ENCODE assay signal across 9 mouse cellular contexts in genomic region chr1:74000191-74000651, GRCm38 (mm10).
DNase-seq lines count a peak whose midpoint lies in the region; ATAC-seq and TF ChIP-seq lines count a peak whose summit lies in the region.
"Had no signal": no experiment of that assay in that cellular context is flagged by ENCODE, and none has a peak within 500 bp of the region (broad histone marks: within the 10 kb centered on the region; RNA-seq: fewer than 3 reads in every experiment).

No protein-coding gene starts in this region.

- peaks cover 8% of the 10 kb centered on the region for H3K79me2 ChIP-seq in myocyte (ENCODE audit: control insufficient read depth, insufficient read depth)

- no peaks in the 10 kb centered on the region for H3K9me3 ChIP-seq in heart, embryonic 12.5 days (replicated peaks)
- H3K9me3 ChIP-seq: neural tube, embryonic 12.5 days had no signal

- WGBS in heart, embryonic 12.5 days, result 8% methylated on average over 5 of the region's 5 CpGs

- H3K27me3 ChIP-seq in heart, embryonic 12.5 days (replicated peaks), result no peaks in the 10 kb centered on the region
- H3K27me3 ChIP-seq in myocyte (ENCODE audit: control insufficient read depth, insufficient read depth, insufficient read length), result no peaks in the 10 kb centered on the region
- H3K27me3 ChIP-seq: neural tube, embryonic 12.5 days had no signal

- DNase-seq in retina, postnatal 1 day, result peak; percentile 23
- DNase-seq in retina, embryonic 14.5 days (ENCODE audit: low spot score), result no peak
- DNase-seq in kidney, postnatal 4 days, result peak; percentile 58 to 70
- DNase-seq in cerebellum, adult 9-10 months, result no peak
- DNase-seq in urinary bladder, adult 2 months (ENCODE audit: low spot score), result no peak

- peaks cover 23% of the 10 kb centered on the region for H3K36me3 ChIP-seq in heart, embryonic 12.5 days
- H3K36me3 ChIP-seq in myocyte (ENCODE audit: control insufficient read depth, insufficient read depth), result peaks cover 7% of the 10 kb centered on the region
- H3K36me3 ChIP-seq: neural tube, embryonic 12.5 days had no signal

- H3K4me2 ChIP-seq in heart, embryonic 12.5 days, result 0 out of 2 replicates have a peak overlapping the region, but pooled peaks have one; percentile 12
- H3K4me2 ChIP-seq in myocyte (ENCODE audit: low read depth), result peak overlapping the region; percentile 55
- H3K4me2 ChIP-seq: neural tube, embryonic 12.5 days had no signal

- peak; percentile 72 for ATAC-seq in heart, embryonic 12.5 days (ENCODE audit: insufficient number of reproducible peaks, low FRiP score)
- no peak for ATAC-seq in monocyte, adult 5-6 weeks (replicated peaks; ENCODE audit: insufficient number of reproducible peaks, low FRiP score, low TSS enrichment, poor library complexity, severe bottlenecking)

- H3K9ac ChIP-seq in heart, embryonic 12.5 days, result peak overlapping the region; percentile 31
- H3K9ac ChIP-seq: neural tube, embryonic 12.5 days had no signal

- H3K4me1 ChIP-seq in heart, embryonic 12.5 days (replicated peaks), result peaks cover 98% of the 10 kb centered on the region

- no peak overlapping the region for H3K4me3 ChIP-seq in heart, embryonic 12.5 days
- no peak overlapping the region for H3K4me3 ChIP-seq in myocyte
- H3K4me3 ChIP-seq: neural tube, embryonic 12.5 days had no signal

- no peak for TF ChIP-seq POLR2A in myocyte (IDR thresholded peaks at IDR 0.05; ENCODE audit: insufficient read length, low read depth)

- no peak overlapping the region for H3ac ChIP-seq in myocyte (ENCODE audit: control insufficient read depth, insufficient read length)

- peak overlapping the region; percentile 96 for H3K27ac ChIP-seq in heart, embryonic 12.5 days (ENCODE audit: poor library complexity, severe bottlenecking)
- H3K27ac ChIP-seq: neural tube, embryonic 12.5 days had no signal

TF ChIP-seq in myocyte, 11 proteins besides CTCF, POLR2A, EP300 and RAD21:
- TF ChIP-seq MYOG (IDR thresholded peaks at IDR 0.05; ENCODE audit: control insufficient read depth in 1 of 3, insufficient read depth in 1 of 3, insufficient read length in 2 of 3, low read depth in 2 of 3) (no peak), POLR2AphosphoS2 (IDR thresholded peaks at IDR 0.05; ENCODE audit: insufficient read length, low read depth) (no peak), REST (IDR thresholded peaks at IDR 0.05; ENCODE audit: insufficient read depth, insufficient read length) (no peak), USF1 (IDR thresholded peaks at IDR 0.05; ENCODE audit: low read depth) (no peak), TCF3 (IDR thresholded peaks at IDR 0.05; ENCODE audit: insufficient read length, low read depth) (no peak), E2F4 (IDR thresholded peaks at IDR 0.05; ENCODE audit: insufficient read depth) (no peak), CEBPB (IDR thresholded peaks at IDR 0.05; ENCODE audit: insufficient read depth, poor library complexity, severe bottlenecking) (no peak), TCF12 (IDR thresholded peaks at IDR 0.05; ENCODE audit: insufficient read depth, poor library complexity, severe bottlenecking) (no peak), SRF (IDR thresholded peaks at IDR 0.05; ENCODE audit: control insufficient read depth, insufficient read length, low read depth) (no peak), MYOD1 (IDR thresholded peaks at IDR 0.05; ENCODE audit: control insufficient read depth in 1 of 3, insufficient read length in 2 of 3, low read depth in 2 of 3) (no peak), MAX (IDR thresholded peaks at IDR 0.05; ENCODE audit: low read depth) (no peak)

Comparison
In these comparisons a context has a peak if more than half of its experiments do, and no peak if none do; other contexts are left out.
1. DNase-seq: peak in retina, postnatal 1 day (single experiment) and kidney, postnatal 4 days (2 of 2); none in retina, embryonic 14.5 days (single experiment), cerebellum, adult 9-10 months (single experiment) and urinary bladder, adult 2 months (single experiment).